Mouse (Mus musculus) cortical plate, adult 2 months (tissue): ENCODE measurements at regions not wholly inside any gene's neighbourhood (a gene's known extent, or its start where the extent isn't known, plus 50 kb on each side); places are given as distances from the start of the nearest gene placed in this dataset.

Experiments used
- H3K27ac ChIP-seq: fragments of 200-500 bp; 2 replicates; pipeline ENCODE4 v1.5.1; 2012; ENCODE audit warnings: low read length, control low read depth, inconsistent platforms; ENCODE audit not compliant: insufficient read depth
- H3K4me1 ChIP-seq: fragments of 200-500 bp; 2 replicates; pipeline ENCODE4 v1.6.1; 2011; ENCODE audit warnings: low read length; ENCODE audit not compliant: control insufficient read depth, insufficient read depth
- H3K4me3 ChIP-seq: fragments of 200-500 bp; 2 replicates; pipeline ENCODE4 v1.5.1; 2011; ENCODE audit warnings: mild to moderate bottlenecking, low read length, control low read depth; ENCODE audit not compliant: insufficient read depth
- CTCF ChIP-seq: fragments of 200-500 bp; IDR thresholded peaks from 2 replicates; pipeline ENCODE4 v1.5.1; 2011; ENCODE audit warnings: mild to moderate bottlenecking, control low read depth, low read length; ENCODE audit not compliant: insufficient read depth; ENCODE audit errors: extremely low read depth
- POLR2A ChIP-seq: fragments of 200-500 bp; IDR thresholded peaks from 2 replicates; pipeline ENCODE4 v1.6.1; 2011; ENCODE audit warnings: mild to moderate bottlenecking, low read length, control low read depth; ENCODE audit not compliant: insufficient read depth; ENCODE audit errors: extremely low read depth

DNA sequence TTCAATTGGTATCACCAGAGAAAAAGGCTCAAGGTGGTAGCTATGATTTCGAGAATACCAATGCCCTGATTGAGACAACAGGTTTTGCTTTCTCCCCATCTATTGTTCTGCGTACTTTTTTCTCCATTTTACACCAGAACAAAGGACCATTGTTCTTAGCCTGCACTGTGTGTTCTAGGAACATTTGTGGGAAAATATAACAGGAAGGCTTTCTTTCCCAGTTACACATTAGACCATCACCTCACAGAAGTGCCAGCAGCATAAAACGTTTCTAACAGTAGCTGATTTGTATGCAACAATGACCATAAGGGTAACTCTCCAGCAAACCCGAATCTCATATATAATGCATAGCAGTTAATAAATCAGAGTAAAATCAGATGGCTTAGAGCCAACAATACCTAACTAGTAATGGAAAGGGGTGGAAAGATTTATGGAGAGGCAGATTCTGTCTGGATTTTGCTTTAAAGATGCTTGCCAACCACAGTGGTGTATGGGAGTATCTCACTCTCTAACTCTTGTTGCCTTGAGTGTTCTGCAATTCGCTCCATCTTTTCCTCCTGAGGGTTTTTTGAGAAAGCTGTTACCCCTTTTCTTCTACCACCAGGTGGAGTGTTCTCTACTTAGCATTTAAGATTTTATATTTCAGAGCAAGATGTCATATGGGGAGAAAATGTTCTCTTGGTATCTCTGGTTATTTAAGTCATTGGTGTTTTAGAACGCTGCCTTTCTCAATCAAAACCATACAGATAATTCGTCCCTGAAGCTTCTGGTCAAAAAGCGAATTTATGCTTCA, 451.9 kb upstream of the Fam241a start:
- Histone ChIP-seq H3K27ac (no peak overlapping the region), H3K4me1 (no peaks in the 10 kb centered on the region), H3K4me3 (no peak overlapping the region)
- TF ChIP-seq POLR2A = no peak

GRCm38 (mm10) chr3:128337508-128337907, 441.4 kb upstream of the Fam241a start:
- TF ChIP-seq CTCF (no peak), POLR2A (no peak)
- Histone ChIP-seq H3K4me1 (no peaks in the 10 kb centered on the region), H3K27ac (no peak overlapping the region), H3K4me3 (no peak overlapping the region)

GRCm38 (mm10) chr3:128337031-128337430, 440.9 kb upstream of the Fam241a start:
- TF ChIP-seq CTCF (peak; percentile 94), POLR2A (no peak)

DNA sequence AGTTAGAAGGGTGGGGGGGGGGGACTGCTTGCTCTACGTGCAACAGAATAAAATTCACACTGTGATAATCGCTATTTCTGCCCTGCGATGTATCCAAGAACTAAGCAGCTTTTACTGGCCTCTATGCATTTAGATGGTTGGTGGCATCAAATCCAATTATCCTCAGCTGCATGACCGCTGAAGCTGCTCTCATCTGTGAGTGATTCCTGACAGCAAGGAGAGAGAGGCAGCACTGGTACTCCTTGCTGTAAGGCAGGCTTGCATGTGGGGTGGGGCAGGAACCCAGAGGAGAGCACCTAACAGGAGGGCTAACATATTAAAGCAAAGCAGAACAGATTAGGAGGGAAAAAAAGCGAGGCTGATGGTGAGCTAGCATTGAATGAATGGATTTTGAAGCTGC, 431.6 kb upstream of the Fam241a start:
- no peaks in the 10 kb centered on the region for H3K4me1 ChIP-seq
- no peak overlapping the region for H3K4me3 ChIP-seq
- H3K27ac ChIP-seq = no peak overlapping the region
- TF ChIP-seq CTCF = no peak
- TF ChIP-seq POLR2A = no peak

More at GRCm38 (mm10) chr3:128337031-128337430, 440.9 kb upstream of the Fam241a start:
- Histone ChIP-seq H3K4me3 (no peak overlapping the region), H3K27ac (no peak overlapping the region), H3K4me1 (no peaks in the 10 kb centered on the region)

- no peaks in the 10 kb centered on the region for H3K4me1 ChIP-seq
- TF ChIP-seq POLR2A (no peak), CTCF (no peak)
- H3K4me3 ChIP-seq = no peak overlapping the region
- H3K27ac ChIP-seq = no peak overlapping the region
These were observed 405.2 kb upstream of the Fam241a start for GRCm38 (mm10) chr3:128301312-128301711.

DNA sequence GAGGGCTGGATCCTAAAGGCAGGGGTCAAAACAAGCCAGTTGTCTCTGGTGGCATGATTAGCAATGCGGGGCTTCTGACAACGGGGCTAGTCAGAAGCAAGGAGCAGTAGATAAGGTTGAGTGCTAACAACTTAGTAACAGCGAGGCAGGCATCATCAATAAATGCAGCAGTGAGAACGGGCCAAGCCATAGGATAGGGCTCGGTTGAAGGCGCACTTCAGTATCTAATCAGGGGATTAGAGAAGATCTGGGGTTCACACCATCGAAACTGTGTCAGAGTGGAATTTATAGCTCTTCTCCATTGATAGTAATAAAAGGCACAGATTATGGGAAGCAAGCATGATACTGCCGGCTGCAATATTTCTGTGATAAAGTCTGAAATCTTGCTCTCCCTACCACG, 402.0 kb upstream of the Fam241a start:
- Histone ChIP-seq H3K4me1 (no peaks in the 10 kb centered on the region), H3K27ac (no peak overlapping the region), H3K4me3 (no peak overlapping the region)
- no peak for TF ChIP-seq CTCF
- no peak for TF ChIP-seq POLR2A

GRCm38 (mm10) chr3:128287846-128288245, 391.7 kb upstream of the Fam241a start:
- Histone ChIP-seq H3K4me1 (no peaks in the 10 kb centered on the region), H3K4me3 (no peak overlapping the region), H3K27ac (no peak overlapping the region)
- TF ChIP-seq CTCF (no peak), POLR2A (no peak)

DNA sequence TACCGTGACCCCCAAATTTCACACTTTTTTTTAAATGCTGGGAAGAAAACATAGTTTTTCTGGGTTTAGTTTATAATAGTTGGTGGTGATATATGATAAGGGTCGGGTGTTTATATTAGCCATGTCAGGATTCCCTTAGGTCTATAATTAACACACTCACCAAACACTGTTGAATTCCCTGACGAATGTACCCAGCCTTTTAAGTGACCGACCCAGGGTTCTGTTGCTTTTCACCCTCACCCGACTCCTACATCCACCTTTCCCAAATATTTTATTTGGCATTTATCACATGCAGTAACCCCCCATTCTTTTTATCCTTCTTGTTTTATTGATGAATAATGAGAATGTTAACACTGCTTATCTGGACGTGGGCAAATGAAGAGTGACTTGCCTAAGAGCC, 389.1 kb upstream of the Fam241a start:
- Histone ChIP-seq H3K4me1 (no peaks in the 10 kb centered on the region), H3K27ac (no peak overlapping the region), H3K4me3 (no peak overlapping the region)
- TF ChIP-seq POLR2A (no peak), CTCF (no peak)

DNA sequence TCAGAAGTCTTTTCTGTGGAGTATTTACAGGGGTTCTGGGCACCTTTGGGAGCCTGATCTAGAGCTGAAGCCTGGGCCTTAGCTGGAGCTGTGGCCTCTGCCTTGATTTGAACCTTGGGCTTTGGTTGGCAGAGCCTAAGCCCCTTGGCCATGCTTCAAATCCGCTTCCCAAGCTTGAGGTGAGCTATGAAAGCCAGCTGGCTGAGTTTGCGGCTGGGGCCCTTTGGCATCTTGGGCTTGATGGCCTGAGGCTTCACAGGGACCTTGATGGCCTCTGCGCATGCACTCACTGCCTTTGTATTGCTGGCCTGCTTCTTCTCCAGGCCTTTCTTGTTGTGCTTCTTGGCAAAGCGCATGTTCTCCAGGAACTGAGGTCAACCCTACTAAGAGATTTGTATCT, 384.5 kb upstream of the Fam241a start:
- H3K27ac ChIP-seq = no peak overlapping the region
- no peak overlapping the region for H3K4me3 ChIP-seq
- no peaks in the 10 kb centered on the region for H3K4me1 ChIP-seq
- TF ChIP-seq CTCF = no peak
- TF ChIP-seq POLR2A = no peak

DNA sequence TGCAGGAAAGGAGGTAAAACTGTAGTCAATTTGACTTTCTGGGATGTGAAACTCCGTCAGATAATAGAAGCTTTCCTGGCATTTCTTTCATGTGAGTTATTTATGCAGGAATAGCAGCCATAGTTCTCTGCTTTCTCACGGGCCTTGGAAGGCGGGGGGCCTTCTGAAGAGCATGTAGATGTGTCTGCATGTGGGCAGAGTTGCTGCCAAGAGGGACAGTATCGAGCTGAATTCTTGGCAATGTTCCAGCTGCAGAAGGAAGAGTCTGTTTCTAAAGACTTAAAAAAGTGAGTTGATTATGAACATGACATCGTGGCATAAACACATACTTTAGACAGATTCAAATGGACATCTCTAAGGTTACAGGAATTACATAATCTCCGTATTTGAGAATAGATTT, 374.5 kb upstream of the Fam241a start:
- Histone ChIP-seq H3K4me3 (no peak overlapping the region), H3K4me1 (no peaks in the 10 kb centered on the region), H3K27ac (no peak overlapping the region)
- no peak for TF ChIP-seq POLR2A
- TF ChIP-seq CTCF = no peak

GRCm38 (mm10) chr3:128261208-128261607, 365.1 kb upstream of the Fam241a start:
- TF ChIP-seq POLR2A (no peak), CTCF (no peak)
- Histone ChIP-seq H3K4me3 (no peak overlapping the region), H3K4me1 (no peaks in the 10 kb centered on the region), H3K27ac (no peak overlapping the region)
